Mouse (Mus musculus): ENCODE results near the gene Il6st. TPM values are rescaled to one million over a fixed set of nuclear protein-coding genes. Genes with fewer than 3 reads are reported as not detected.

Gene Il6st
- polyA plus RNA-seq, 1 experiment from 2014 or later, result 20.2 TPM

DNA sequence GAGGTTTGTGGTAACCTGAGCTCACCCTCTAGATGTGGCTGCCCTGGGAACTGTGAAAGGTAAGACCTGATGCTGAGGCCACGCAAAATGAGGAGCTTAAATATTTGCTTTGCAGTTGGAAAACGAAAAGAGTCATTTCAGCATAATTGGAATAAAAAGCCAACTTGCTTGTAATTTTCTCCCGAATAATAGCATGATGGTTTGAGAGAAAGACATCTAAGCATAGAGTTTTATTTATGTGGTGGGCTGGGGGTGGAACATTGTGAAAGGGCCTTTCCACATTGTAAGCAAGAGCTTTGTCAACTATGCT lies 3.0 kb downstream of the Il6st start:
- no peaks in the 10 kb centered on the region for H3K9me3 ChIP-seq (ENCODE audit: control insufficient read depth, low read length)
- no peak overlapping the region for H3K27ac ChIP-seq (replicated peaks; ENCODE audit: low read depth, low read length)
- ATAC-seq (ENCODE audit: insufficient number of reproducible peaks, low FRiP score, low TSS enrichment, low read depth), result no peak

DNA sequence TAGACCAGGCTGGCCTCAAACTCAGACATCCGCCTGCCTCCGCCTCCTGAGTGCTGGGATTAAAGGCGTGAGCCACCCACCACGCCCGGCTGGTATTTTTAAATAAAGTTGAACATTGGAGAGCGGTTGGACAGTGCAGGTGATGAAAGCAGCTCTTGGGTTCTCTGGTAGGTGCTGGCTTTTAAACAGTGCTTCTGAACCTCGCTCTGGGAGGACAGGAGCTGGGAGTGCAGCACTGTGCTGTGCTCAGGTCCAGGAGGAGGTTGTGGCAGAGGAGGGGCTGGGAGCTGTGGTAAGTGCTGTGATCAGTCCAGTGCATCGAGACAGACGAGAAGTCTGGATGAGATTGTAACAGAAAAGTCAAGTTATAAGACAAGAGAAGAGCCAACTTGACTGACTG lies 3.5 kb downstream of the Il6st start:
- Histone ChIP-seq H3K4me2 (ENCODE audit: low read depth, severe bottlenecking) (no peak overlapping the region), H3K27me3 (ENCODE audit: control insufficient read depth, insufficient read depth, low read length) (no peaks in the 10 kb centered on the region), H3K4me3 (ENCODE audit: low read depth, low read length) (no peak overlapping the region), H3K9ac (ENCODE audit: low read length) (no peak overlapping the region), H3K36me3 (ENCODE audit: control insufficient read depth, insufficient read depth, low read length) (no peaks in the 10 kb centered on the region), H3K9me3 (ENCODE audit: control insufficient read depth, low read length) (no peaks in the 10 kb centered on the region), H3K27ac (replicated peaks; ENCODE audit: low read depth, low read length) (no peak overlapping the region), H3K4me1 (ENCODE audit: control insufficient read depth, insufficient read depth, low read length) (no peaks in the 10 kb centered on the region)
- DNase-seq (ENCODE audit: low spot score), result no peak
- ATAC-seq (ENCODE audit: insufficient number of reproducible peaks, low FRiP score, low TSS enrichment, low read depth), result no peak
- 96% methylated on average over 9 of the region's 9 CpGs for WGBS

More for the DNA sequence above, 3.0 kb downstream of the Il6st start:
- no peaks in the 10 kb centered on the region for H3K27me3 ChIP-seq (ENCODE audit: control insufficient read depth, insufficient read depth, low read length)
- 90% methylated on average over 3 of the region's 3 CpGs for WGBS
- H3K4me3 ChIP-seq (ENCODE audit: low read depth, low read length), result no peak overlapping the region
- no peaks in the 10 kb centered on the region for H3K4me1 ChIP-seq (ENCODE audit: control insufficient read depth, insufficient read depth, low read length)
- H3K4me2 ChIP-seq (ENCODE audit: low read depth, severe bottlenecking), result no peak overlapping the region
- H3K9ac ChIP-seq (ENCODE audit: low read length), result no peak overlapping the region
- no peak for DNase-seq (ENCODE audit: low spot score)
- H3K36me3 ChIP-seq (ENCODE audit: control insufficient read depth, insufficient read depth, low read length), result no peaks in the 10 kb centered on the region

DNA sequence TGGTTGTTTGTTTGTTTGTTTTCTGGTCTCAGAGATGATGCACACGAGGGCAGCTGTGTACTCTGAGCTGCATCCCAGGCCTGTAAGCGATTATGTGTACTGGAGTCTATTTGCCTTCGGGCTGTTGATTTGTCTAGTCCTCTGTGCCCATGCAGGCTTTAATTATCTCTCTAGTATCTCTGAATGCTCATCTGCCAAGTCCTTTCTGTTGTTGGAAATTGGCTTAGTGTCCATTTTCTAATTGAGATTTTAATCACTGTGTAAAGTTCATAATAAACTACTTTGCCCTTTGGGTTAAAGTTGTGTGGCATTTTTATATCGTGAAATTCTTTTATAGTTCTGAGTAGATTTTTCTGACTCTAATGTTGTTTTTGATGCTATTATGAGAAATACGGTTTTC lies 5.6 kb downstream of the Il6st start:
- ATAC-seq (ENCODE audit: insufficient number of reproducible peaks, low FRiP score, low TSS enrichment, low read depth), result no peak

DNA sequence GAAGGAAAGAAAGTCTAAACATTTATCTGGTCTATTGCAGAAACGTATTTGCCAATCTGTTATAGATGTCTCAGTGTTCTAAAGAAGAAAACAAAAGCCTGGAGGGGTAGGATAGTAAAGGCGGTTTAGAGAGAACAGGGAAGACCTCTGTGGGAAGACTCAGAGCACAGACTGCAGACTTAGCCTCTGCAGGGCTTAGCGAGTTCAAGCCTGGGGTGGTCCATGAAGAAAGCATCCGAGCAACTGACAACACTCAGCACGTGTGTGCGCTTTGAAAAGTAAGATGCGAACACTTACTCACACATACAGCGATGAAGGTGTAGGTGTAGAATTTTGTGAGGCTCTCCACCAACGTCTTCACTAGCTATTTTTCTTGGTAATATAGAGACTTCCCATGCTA lies 7.3 kb downstream of the Il6st start:
- WGBS, result 94% methylated on average over 9 of the region's 9 CpGs
- DNase-seq (ENCODE audit: low spot score), result no peak

More for the DNA sequence above, 5.6 kb downstream of the Il6st start:
- Histone ChIP-seq H3K4me2 (ENCODE audit: low read depth, severe bottlenecking) (no peak overlapping the region), H3K27me3 (ENCODE audit: control insufficient read depth, insufficient read depth, low read length) (no peaks in the 10 kb centered on the region), H3K36me3 (ENCODE audit: control insufficient read depth, insufficient read depth, low read length) (no peaks in the 10 kb centered on the region), H3K4me1 (ENCODE audit: control insufficient read depth, insufficient read depth, low read length) (no peaks in the 10 kb centered on the region), H3K9me3 (ENCODE audit: control insufficient read depth, low read length) (no peaks in the 10 kb centered on the region), H3K27ac (replicated peaks; ENCODE audit: low read depth, low read length) (no peak overlapping the region), H3K4me3 (ENCODE audit: low read depth, low read length) (no peak overlapping the region), H3K9ac (ENCODE audit: low read length) (no peak overlapping the region)
- WGBS, result 87% methylated on average over 5 of the region's 5 CpGs
- no peak for DNase-seq (ENCODE audit: low spot score)

DNA sequence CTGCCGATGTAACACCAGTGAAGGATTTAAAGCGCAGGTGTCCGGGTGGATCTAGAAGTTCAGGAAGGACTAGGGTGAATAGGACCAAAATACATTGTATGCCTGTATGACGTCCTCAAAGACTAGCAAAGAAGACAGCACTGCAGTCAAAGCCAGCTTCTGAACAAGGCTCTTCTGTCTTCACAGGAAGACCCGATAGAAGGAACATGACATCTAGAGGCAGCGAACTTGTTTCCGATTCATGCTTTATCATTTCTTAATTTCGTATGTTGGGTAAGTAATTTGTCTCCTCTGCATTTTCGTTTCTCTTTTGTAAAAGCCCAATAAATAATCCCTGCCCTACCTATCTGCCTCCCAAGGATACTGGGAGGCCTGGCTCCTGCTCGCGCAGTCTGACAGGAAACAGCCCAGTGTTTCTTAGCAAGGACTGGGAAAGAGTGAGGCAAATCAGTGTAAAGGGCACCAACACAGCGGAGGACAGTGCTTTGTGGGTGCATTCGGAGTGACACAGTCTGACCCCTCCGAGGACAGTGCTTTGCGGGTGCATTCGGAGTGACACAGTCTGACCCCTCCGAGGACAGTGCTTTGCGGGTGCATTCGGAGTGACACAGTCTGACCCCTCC lies 8.6 kb downstream of the Il6st start:
- H3K9ac ChIP-seq (ENCODE audit: low read length), result no peak overlapping the region
- 88% methylated on average over 19 of the region's 19 CpGs for WGBS
- H3K9me3 ChIP-seq (ENCODE audit: control insufficient read depth, low read length), result no peaks in the 10 kb centered on the region
- no peak overlapping the region for H3K27ac ChIP-seq (replicated peaks; ENCODE audit: low read depth, low read length)
- no peak overlapping the region for H3K4me2 ChIP-seq (ENCODE audit: low read depth, severe bottlenecking)
- no peaks in the 10 kb centered on the region for H3K27me3 ChIP-seq (ENCODE audit: control insufficient read depth, insufficient read depth, low read length)
- no peak for ATAC-seq (ENCODE audit: insufficient number of reproducible peaks, low FRiP score, low TSS enrichment, low read depth)
- H3K4me3 ChIP-seq (ENCODE audit: low read depth, low read length), result no peak overlapping the region
- no peak for DNase-seq (ENCODE audit: low spot score)
- no peaks in the 10 kb centered on the region for H3K4me1 ChIP-seq (ENCODE audit: control insufficient read depth, insufficient read depth, low read length)
- H3K36me3 ChIP-seq (ENCODE audit: control insufficient read depth, insufficient read depth, low read length), result peaks cover 8% of the 10 kb centered on the region; the same call in 1 of the 2 replicates

More for the DNA sequence above, 7.3 kb downstream of the Il6st start:
- H3K27ac ChIP-seq (replicated peaks; ENCODE audit: low read depth, low read length), result no peak overlapping the region
- no peaks in the 10 kb centered on the region for H3K4me1 ChIP-seq (ENCODE audit: control insufficient read depth, insufficient read depth, low read length)
- no peak overlapping the region for H3K4me3 ChIP-seq (ENCODE audit: low read depth, low read length)
- H3K36me3 ChIP-seq (ENCODE audit: control insufficient read depth, insufficient read depth, low read length), result peaks cover 7% of the 10 kb centered on the region; the same call in 1 of the 2 replicates
- no peaks in the 10 kb centered on the region for H3K9me3 ChIP-seq (ENCODE audit: control insufficient read depth, low read length)
- no peak for ATAC-seq (ENCODE audit: insufficient number of reproducible peaks, low FRiP score, low TSS enrichment, low read depth)
- no peak overlapping the region for H3K4me2 ChIP-seq (ENCODE audit: low read depth, severe bottlenecking)
- no peaks in the 10 kb centered on the region for H3K27me3 ChIP-seq (ENCODE audit: control insufficient read depth, insufficient read depth, low read length)
- no peak overlapping the region for H3K9ac ChIP-seq (ENCODE audit: low read length)

DNA sequence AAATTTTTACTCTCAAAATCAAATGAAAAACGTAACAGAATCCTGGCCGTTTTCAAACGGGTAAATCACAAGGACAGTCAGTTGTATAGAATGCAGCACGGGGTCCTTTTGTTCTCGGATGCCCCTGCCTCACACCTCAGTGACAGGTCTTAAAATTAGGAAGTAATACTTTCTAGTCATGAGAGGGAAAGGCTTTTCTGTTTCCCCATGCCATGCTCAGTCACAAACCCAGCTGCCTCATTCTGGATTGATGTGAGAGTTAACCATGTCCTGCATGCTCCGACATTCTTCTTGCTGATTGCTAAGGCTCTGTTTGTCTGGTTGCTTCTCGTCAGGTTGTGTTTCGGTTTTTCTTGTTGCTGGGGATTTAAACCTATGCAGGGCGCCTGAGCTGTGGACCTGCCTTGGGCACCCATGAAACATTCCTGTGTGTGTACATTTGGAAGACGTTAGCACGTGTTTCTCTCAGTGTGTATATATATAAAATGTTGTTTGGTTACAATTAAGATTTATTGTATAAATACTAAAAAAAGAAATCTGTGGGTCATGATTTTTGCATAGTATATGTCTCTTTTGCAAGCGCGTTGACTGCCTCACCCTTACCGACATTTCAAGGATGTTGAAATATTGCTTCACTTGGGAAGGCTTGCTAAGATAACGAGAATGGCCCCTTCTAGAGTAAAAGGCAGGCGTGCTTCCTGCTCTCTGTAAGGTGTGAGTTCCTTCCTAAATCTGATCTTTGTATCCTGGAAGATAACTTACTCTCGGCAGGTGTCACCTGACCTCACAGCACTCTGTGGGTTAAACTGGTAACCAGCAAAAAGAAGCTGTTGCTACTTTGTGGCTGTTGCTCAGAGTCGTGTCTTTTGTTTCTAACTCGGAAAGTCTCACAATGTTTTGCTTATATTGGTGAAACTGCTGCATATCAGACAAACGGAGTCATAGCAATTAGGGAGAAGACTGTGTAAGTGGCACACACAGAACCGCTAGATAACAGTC lies 10.2 kb downstream of the Il6st start:
- Histone ChIP-seq H3K4me1 (ENCODE audit: control insufficient read depth, insufficient read depth, low read length) (no peaks in the 10 kb centered on the region), H3K4me2 (ENCODE audit: low read depth, severe bottlenecking) (no peak overlapping the region), H3K9me3 (ENCODE audit: control insufficient read depth, low read length) (no peaks in the 10 kb centered on the region), H3K9ac (ENCODE audit: low read length) (no peak overlapping the region), H3K36me3 (ENCODE audit: control insufficient read depth, insufficient read depth, low read length) (peaks cover 8% of the 10 kb centered on the region; the same call in 1 of the 2 replicates), H3K4me3 (ENCODE audit: low read depth, low read length) (no peak overlapping the region), H3K27me3 (ENCODE audit: control insufficient read depth, insufficient read depth, low read length) (no peaks in the 10 kb centered on the region), H3K27ac (replicated peaks; ENCODE audit: low read depth, low read length) (no peak overlapping the region)
- WGBS, result 76% methylated on average over 21 of the region's 21 CpGs
- ATAC-seq (ENCODE audit: insufficient number of reproducible peaks, low FRiP score, low TSS enrichment, low read depth) (no peak), DNase-seq (ENCODE audit: low spot score) (no peak)

DNA sequence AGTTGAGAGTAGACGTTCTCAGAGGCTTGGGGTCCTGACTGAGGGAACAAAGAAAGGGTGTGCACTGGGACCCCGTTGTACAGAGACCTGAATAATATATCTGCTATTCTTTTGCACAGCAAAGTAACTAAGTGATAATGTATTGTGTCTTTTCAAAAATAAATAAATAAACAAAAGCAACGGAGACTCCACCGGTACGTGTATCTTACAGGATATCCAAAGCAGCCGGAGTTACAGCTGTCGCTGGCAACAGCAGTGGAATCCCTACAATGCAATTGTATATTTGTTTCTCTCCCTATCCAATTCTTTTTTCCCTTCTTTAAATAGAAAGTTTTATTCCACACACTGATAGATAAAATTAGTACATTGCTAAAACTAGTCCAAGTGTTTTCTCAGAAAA lies 15.2 kb downstream of the Il6st start:
- Histone ChIP-seq H3K27ac (replicated peaks; ENCODE audit: low read depth, low read length) (no peak overlapping the region), H3K9me3 (ENCODE audit: control insufficient read depth, low read length) (no peaks in the 10 kb centered on the region), H3K4me2 (ENCODE audit: low read depth, severe bottlenecking) (no peak overlapping the region), H3K4me1 (ENCODE audit: control insufficient read depth, insufficient read depth, low read length) (no peaks in the 10 kb centered on the region), H3K9ac (ENCODE audit: low read length) (no peak overlapping the region), H3K27me3 (ENCODE audit: control insufficient read depth, insufficient read depth, low read length) (no peaks in the 10 kb centered on the region), H3K4me3 (ENCODE audit: low read depth, low read length) (no peak overlapping the region), H3K36me3 (ENCODE audit: control insufficient read depth, insufficient read depth, low read length) (peaks cover 8% of the 10 kb centered on the region; the same call in 1 of the 2 replicates)
- ATAC-seq (ENCODE audit: insufficient number of reproducible peaks, low FRiP score, low TSS enrichment, low read depth) (no peak), DNase-seq (ENCODE audit: low spot score) (no peak)
- 94% methylated on average over 7 of the region's 7 CpGs for WGBS

DNA sequence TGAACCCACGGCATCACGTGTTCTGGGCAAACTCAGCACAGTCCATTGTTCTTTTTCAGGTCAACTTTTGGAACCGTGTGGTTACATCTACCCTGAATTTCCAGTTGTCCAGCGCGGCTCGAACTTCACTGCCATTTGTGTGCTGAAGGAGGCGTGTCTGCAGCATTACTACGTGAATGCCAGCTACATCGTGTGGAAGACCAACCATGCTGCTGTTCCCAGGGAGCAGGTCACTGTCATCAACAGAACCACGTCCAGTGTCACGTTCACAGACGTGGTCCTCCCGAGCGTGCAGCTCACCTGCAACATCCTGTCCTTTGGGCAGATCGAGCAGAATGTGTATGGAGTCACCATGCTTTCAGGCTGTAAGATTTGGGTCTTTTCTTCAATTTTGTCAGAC lies 16.1 kb downstream of the Il6st start:
- H3K27ac ChIP-seq (replicated peaks; ENCODE audit: low read depth, low read length), result no peak overlapping the region
- no peaks in the 10 kb centered on the region for H3K4me1 ChIP-seq (ENCODE audit: control insufficient read depth, insufficient read depth, low read length)
- no peak overlapping the region for H3K4me2 ChIP-seq (ENCODE audit: low read depth, severe bottlenecking)
- H3K36me3 ChIP-seq (ENCODE audit: control insufficient read depth, insufficient read depth, low read length), result peaks cover 8% of the 10 kb centered on the region
- 93% methylated on average over 15 of the region's 15 CpGs for WGBS
- no peak for DNase-seq (ENCODE audit: low spot score)
- no peaks in the 10 kb centered on the region for H3K27me3 ChIP-seq (ENCODE audit: control insufficient read depth, insufficient read depth, low read length)
- no peak overlapping the region for H3K4me3 ChIP-seq (ENCODE audit: low read depth, low read length)
- H3K9me3 ChIP-seq (ENCODE audit: control insufficient read depth, low read length), result no peaks in the 10 kb centered on the region
- ATAC-seq (ENCODE audit: insufficient number of reproducible peaks, low FRiP score, low TSS enrichment, low read depth), result no peak
- H3K9ac ChIP-seq (ENCODE audit: low read length), result no peak overlapping the region
